Mouse (Mus musculus) ES-Bruce4 (cell line): ENCODE measurements at regions not wholly inside any gene's neighbourhood (a gene's known extent, or its start where the extent isn't known, plus 50 kb on each side); places are given as distances from the start of the nearest gene placed in this dataset.

ENCODE experiments used
- CTCF ChIP-seq: IDR thresholded peaks from one replicate; pipeline ENCODE4 v1.8.1; 2011; ENCODE audit warnings: low read depth, low read length
- EP300 ChIP-seq: IDR thresholded peaks from 2 replicates; pipeline ENCODE4 v1.6.1; 2011; ENCODE audit warnings: low read depth, low read length; ENCODE audit not compliant: insufficient read depth
- POLR2A ChIP-seq: IDR thresholded peaks from one replicate; pipeline ENCODE4 v1.8.1; 2011; ENCODE audit warnings: low read length; ENCODE audit not compliant: insufficient read depth

DNA sequence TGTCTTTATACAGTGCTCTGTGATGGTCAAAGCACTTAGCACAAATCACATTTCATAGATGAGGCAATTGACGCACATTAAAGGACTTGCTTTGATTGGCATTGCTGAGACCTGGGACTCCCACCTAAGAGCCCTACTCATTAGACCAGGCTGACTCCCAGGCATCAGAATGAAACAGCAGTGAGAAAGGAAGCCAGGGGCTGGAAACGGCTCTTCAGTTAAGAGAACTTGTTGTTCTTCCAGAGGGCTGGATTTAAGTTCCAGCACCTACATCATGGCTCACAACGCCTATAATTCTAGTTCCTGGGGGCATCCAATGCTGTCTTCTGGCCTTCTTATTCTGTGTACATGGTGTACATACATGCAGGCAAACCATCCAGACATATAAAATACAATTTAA is 226.3 kb downstream of the Zfp36l1 start:
- TF ChIP-seq CTCF (no peak), POLR2A (no peak), EP300 (no peak)
